Mouse (Mus musculus) neural tube, embryonic 12.5 days (tissue): ENCODE results near the gene Dohh. TPM values are rescaled to one million over a fixed set of nuclear protein-coding genes. Genes with fewer than 3 reads are reported as not detected.

Experiments used
- ATAC-seq: fragments of 200-750 bp; cut with Nextera tagmentation; 2 replicates; pipeline ENCODE4 v1.8.0; 2017; ENCODE audit warnings: low read depth, mild to moderate bottlenecking, moderate TSS enrichment, moderate library complexity; ENCODE audit not compliant: low FRiP score
- H3K27ac ChIP-seq: fragments of 300-500 bp; sonication (generic); 2 replicates; pipeline ENCODE4 v1.5.1; 2016
- H3K27me3 ChIP-seq: fragments of 300-500 bp; sonication (generic); replicated peaks from 2 replicates; pipeline ENCODE4 v1.6.1; 2016; ENCODE audit warnings: mild to moderate bottlenecking
- H3K36me3 ChIP-seq: fragments of 300-500 bp; sonication (generic); 2 replicates; pipeline ENCODE4 v1.6.1; 2016; ENCODE audit warnings: mild to moderate bottlenecking
- H3K4me1 ChIP-seq: fragments of 300-500 bp; sonication (generic); 2 replicates; pipeline ENCODE4 v1.6.1; 2016
- H3K4me2 ChIP-seq: fragments of 300-500 bp; sonication (generic); replicated peaks from 2 replicates; pipeline ENCODE4 v1.6.1; 2016; ENCODE audit warnings: mild to moderate bottlenecking
- H3K4me3 ChIP-seq: fragments of 300-500 bp; sonication (generic); 2 replicates; pipeline ENCODE4 v1.5.1; 2016
- H3K9ac ChIP-seq: fragments of 300-500 bp; sonication (generic); 2 replicates; pipeline ENCODE4 v1.6.1; 2016; ENCODE audit warnings: mild to moderate bottlenecking
- H3K9me3 ChIP-seq: fragments of 300-500 bp; sonication (generic); 2 replicates; pipeline ENCODE4 v1.6.1; 2016; ENCODE audit warnings: mild to moderate bottlenecking
- WGBS: fragments of 180-500 bp; shearing (Covaris S2); methylation state at CpG from one replicate; pipeline ENCODE4 v1.1.7; 2016; 5-methylcytosine and 5-hydroxymethylcytosine counted together
- polyA plus RNA-seq: library from polyadenylated mRNA; unstranded; fragments of >200 nt; fragmentation: Nextera tagmentation; extraction: Ambion mirVana; gene quantifications from 2 replicates; pipeline ENCODE4 v1.2.1, GENCODE M21; 2016

Gene Dohh
- polyA plus RNA-seq, 1 experiment from 2014 or later, result 75.6 TPM

- Histone ChIP-seq H3K9ac (peak overlapping the region; percentile 52), H3K4me1 (peaks cover 63% of the 10 kb centered on the region), H3K4me3 (peak overlapping the region; percentile 31), H3K27me3 (no peaks in the 10 kb centered on the region), H3K36me3 (0 out of 2 replicates have a peak, but pooled peaks cover 7% of the 10 kb centered on the region), H3K9me3 (no peaks in the 10 kb centered on the region), H3K27ac (0 out of 2 replicates have a peak overlapping the region, but pooled peaks have one; percentile 32), H3K4me2 (peak overlapping the region; percentile 64)
- ATAC-seq, result no peak
- WGBS, result 47% methylated on average over 12 of the region's 12 CpGs
Observed at GRCm38 (mm10) chr10:81417227-81418215, 33.3 kb downstream of the Dohh start.

GRCm38 (mm10) chr10:81418216-81419070 lies 34.2 kb downstream of the Dohh start:
- no peak overlapping the region for H3K4me3 ChIP-seq
- no peak for ATAC-seq
- H3K27me3 ChIP-seq, result peaks cover 2% of the 10 kb centered on the region; the same call in 1 of the 2 replicates
- H3K4me2 ChIP-seq, result peak overlapping the region; percentile 4; the same call in 1 of the 2 replicates
- peaks cover 57% of the 10 kb centered on the region for H3K4me1 ChIP-seq
- 39% methylated on average over 11 of the region's 11 CpGs for WGBS
- H3K27ac ChIP-seq, result no peak overlapping the region
- H3K9me3 ChIP-seq, result no peaks in the 10 kb centered on the region
- 0 out of 2 replicates have a peak, but pooled peaks cover 7% of the 10 kb centered on the region for H3K36me3 ChIP-seq
- H3K9ac ChIP-seq, result 0 out of 2 replicates have a peak overlapping the region, but pooled peaks have one; percentile 21

GRCm38 (mm10) chr10:81419111-81419928 lies 35.1 kb downstream of the Dohh start:
- H3K9me3 ChIP-seq, result no peaks in the 10 kb centered on the region
- H3K4me2 ChIP-seq, result 0 out of 2 replicates have a peak overlapping the region, but pooled peaks have one; percentile 4
- H3K4me3 ChIP-seq, result no peak overlapping the region
- peaks cover 11% of the 10 kb centered on the region for H3K27me3 ChIP-seq
- H3K9ac ChIP-seq, result 0 out of 2 replicates have a peak overlapping the region, but pooled peaks have one; percentile 21
- H3K4me1 ChIP-seq, result peaks cover 54% of the 10 kb centered on the region
- ATAC-seq, result no peak
- WGBS, result 92% methylated on average over 10 of the region's 10 CpGs
- H3K36me3 ChIP-seq, result 0 out of 2 replicates have a peak, but pooled peaks cover 7% of the 10 kb centered on the region
- H3K27ac ChIP-seq, result no peak overlapping the region

GRCm38 (mm10) chr10:81420191-81420767 lies 36.1 kb downstream of the Dohh start:
- Histone ChIP-seq H3K27ac (no peak overlapping the region), H3K27me3 (peaks cover 20% of the 10 kb centered on the region), H3K9me3 (no peaks in the 10 kb centered on the region), H3K9ac (no peak overlapping the region), H3K36me3 (0 out of 2 replicates have a peak, but pooled peaks cover 7% of the 10 kb centered on the region), H3K4me2 (no peak overlapping the region), H3K4me3 (no peak overlapping the region), H3K4me1 (peaks cover 54% of the 10 kb centered on the region)
- no peak for ATAC-seq
- 85% methylated on average over 40 of the region's 40 CpGs for WGBS

- ATAC-seq, result no peak
- Histone ChIP-seq H3K27ac (no peak overlapping the region), H3K4me3 (no peak overlapping the region), H3K9ac (no peak overlapping the region), H3K36me3 (0 out of 2 replicates have a peak, but pooled peaks cover 7% of the 10 kb centered on the region), H3K9me3 (no peaks in the 10 kb centered on the region), H3K4me2 (no peak overlapping the region), H3K4me1 (peaks cover 54% of the 10 kb centered on the region), H3K27me3 (peaks cover 30% of the 10 kb centered on the region)
- WGBS, result 75% methylated on average over 4 of the region's 4 CpGs
Observed at GRCm38 (mm10) chr10:81421041-81421796, 37.0 kb downstream of the Dohh start.

- 0 out of 2 replicates have a peak overlapping the region, but pooled peaks have one; percentile 8 for H3K9ac ChIP-seq
- peaks cover 35% of the 10 kb centered on the region for H3K27me3 ChIP-seq
- no peak overlapping the region for H3K4me2 ChIP-seq
- WGBS, result 80% methylated on average over 5 of the region's 5 CpGs
- ATAC-seq, result no peak
- peaks cover 54% of the 10 kb centered on the region for H3K4me1 ChIP-seq
- H3K9me3 ChIP-seq, result no peaks in the 10 kb centered on the region
- H3K36me3 ChIP-seq, result 0 out of 2 replicates have a peak, but pooled peaks cover 7% of the 10 kb centered on the region
- H3K27ac ChIP-seq, result no peak overlapping the region
- H3K4me3 ChIP-seq, result no peak overlapping the region
Observed at GRCm38 (mm10) chr10:81421797-81422100, 37.5 kb downstream of the Dohh start.

- H3K4me1 ChIP-seq, result peaks cover 54% of the 10 kb centered on the region
- 0 out of 2 replicates have a peak, but pooled peaks cover 7% of the 10 kb centered on the region for H3K36me3 ChIP-seq
- H3K9me3 ChIP-seq, result no peaks in the 10 kb centered on the region
- whole genome bisulfite sequencing, result 82% methylated on average over 6 of the region's 6 CpGs
- H3K4me3 ChIP-seq, result no peak overlapping the region
- H3K27ac ChIP-seq, result no peak overlapping the region
- no peak overlapping the region for H3K4me2 ChIP-seq
- ATAC-seq, result no peak
- peaks cover 40% of the 10 kb centered on the region for H3K27me3 ChIP-seq
- H3K9ac ChIP-seq, result no peak overlapping the region
Observed at GRCm38 (mm10) chr10:81422191-81422590, 38.0 kb downstream of the Dohh start.

GRCm38 (mm10) chr10:81422661-81423217 lies 38.5 kb downstream of the Dohh start:
- Histone ChIP-seq H3K4me1 (peaks cover 50% of the 10 kb centered on the region), H3K27me3 (peaks cover 45% of the 10 kb centered on the region)

GRCm38 (mm10) chr10:81423476-81424245 lies 39.4 kb downstream of the Dohh start:
- Histone ChIP-seq H3K27me3 (peaks cover 54% of the 10 kb centered on the region), H3K4me3 (no peak overlapping the region), H3K36me3 (0 out of 2 replicates have a peak, but pooled peaks cover 7% of the 10 kb centered on the region), H3K4me2 (peak overlapping the region; percentile 65; the same call in 1 of the 2 replicates), H3K4me1 (peaks cover 43% of the 10 kb centered on the region), H3K9ac (no peak overlapping the region), H3K9me3 (no peaks in the 10 kb centered on the region), H3K27ac (no peak overlapping the region)
- ATAC-seq, result no peak
- WGBS, result 57% methylated on average over 4 of the region's 4 CpGs

More at GRCm38 (mm10) chr10:81422661-81423217, 38.5 kb downstream of the Dohh start:
- H3K9me3 ChIP-seq, result no peaks in the 10 kb centered on the region
- H3K36me3 ChIP-seq, result 0 out of 2 replicates have a peak, but pooled peaks cover 7% of the 10 kb centered on the region
- no peak overlapping the region for H3K27ac ChIP-seq
- H3K4me2 ChIP-seq, result no peak overlapping the region
- ATAC-seq, result no peak
- 82% methylated on average over 3 of the region's 3 CpGs for WGBS
- no peak overlapping the region for H3K4me3 ChIP-seq
- no peak overlapping the region for H3K9ac ChIP-seq
